ENCODE assay signal across 16 mouse cellular contexts in genomic region chr1:165185116-165185515, GRCm38 (mm10). TPM values are rescaled to one million over a fixed set of nuclear protein-coding genes. Genes with fewer than 3 reads are reported as not detected.
DNase-seq lines count a peak whose midpoint lies in the region; ATAC-seq and TF ChIP-seq lines count a peak whose summit lies in the region.
"Had no signal": no experiment of that assay in that cellular context is flagged by ENCODE, and none has a peak within 500 bp of the region (broad histone marks: within the 10 kb centered on the region; RNA-seq: fewer than 3 reads in every experiment).

No protein-coding gene starts in this region.

- H3K4me1 ChIP-seq in lung, adult 2 months (ENCODE audit: control insufficient read depth, insufficient read depth, low read length), result peaks cover 12% of the 10 kb centered on the region
- H3K4me1 ChIP-seq in intestine, embryonic 16.5 days (ENCODE audit: control insufficient read depth, insufficient read depth, low read length), result peaks cover 13% of the 10 kb centered on the region

- no peak for TF ChIP-seq POLR2A in lung, adult 2 months (IDR thresholded peaks at IDR 0.05; ENCODE audit: borderline replicate concordance, extremely low read depth, low read depth, low read length)

- ATAC-seq in intestine, embryonic 16.5 days, result no peak
- ATAC-seq: CD4-positive, CD25-positive, alpha-beta regulatory T cell, adult 4 months had no signal

- no peak overlapping the region for H3K4me2 ChIP-seq in intestine, embryonic 16.5 days (ENCODE audit: low read depth, low read length)

- TF ChIP-seq CTCF in lung, adult 2 months (IDR thresholded peaks at IDR 0.05; ENCODE audit: insufficient read depth, low read length), result no peak

- no peaks in the 10 kb centered on the region for H3K36me3 ChIP-seq in intestine, embryonic 16.5 days (ENCODE audit: control insufficient read depth, insufficient read depth, low read length)

- H3K27me3 ChIP-seq in intestine, embryonic 16.5 days (replicated peaks; ENCODE audit: control insufficient read depth, insufficient read depth, low read length), result no peaks in the 10 kb centered on the region

- no peak overlapping the region for H3K27ac ChIP-seq in intestine, embryonic 16.5 days (ENCODE audit: low read length)
- H3K27ac ChIP-seq: gastrocnemius, adult 2 months; hindbrain, embryonic 10.5 days; liver, embryonic 14.5 days had no signal

- H3K4me3 ChIP-seq in lung, adult 2 months (replicated peaks; ENCODE audit: extremely low read depth, low read depth, low read length), result no peak overlapping the region
- H3K4me3 ChIP-seq in intestine, embryonic 16.5 days (ENCODE audit: low read length), result no peak overlapping the region
- H3K4me3 ChIP-seq: gastrocnemius, adult 2 months; hindbrain, embryonic 10.5 days had no signal

- no peaks in the 10 kb centered on the region for H3K9me3 ChIP-seq in intestine, embryonic 16.5 days (ENCODE audit: control insufficient read depth, low read length)
- H3K9me3 ChIP-seq: hindbrain, embryonic 10.5 days had no signal

- WGBS in lung, adult 2 months, result 65% methylated on average over 7 of the region's 7 CpGs
- 78% methylated on average over 7 of the region's 7 CpGs for WGBS in intestine, embryonic 16.5 days

- DNase-seq in kidney, adult 11 months, result peak; percentile 64
- no peak for DNase-seq in kidney, postnatal 10 days
- peak; percentile 28 for DNase-seq in thymus, postnatal 0 days (ENCODE audit: low spot score)
- DNase-seq in thymus, postnatal 25 days, result no peak
- peak; percentile 49 for DNase-seq in lung, adult 2 months
- no peak for DNase-seq in layer of hippocampus, adult 8-10 months (ENCODE audit: low spot score in 2 of 2)
- DNase-seq: cerebellum, postnatal 25 days; gastrocnemius, adult 2 months; left cerebral cortex, postnatal 4 days had no signal

- no peak overlapping the region for H3K9ac ChIP-seq in intestine, embryonic 16.5 days (ENCODE audit: low read depth, low read length)
- H3K9ac ChIP-seq: liver, embryonic 14.5 days had no signal

RNA-seq across cellular contexts. Expression of gene Sft2d2, which starts 9.1 kb away (rescaled TPM):
- 21.6 and 22.8 TPM in 2 replicates for polyA plus RNA-seq in thymus, postnatal 0 days (2015; fragmentation: Nextera tagmentation; extraction: Ambion mirVana)
- 53.9 and 71.5 TPM in 2 replicates for polyA plus RNA-seq in lung, adult 2 months (2012; rRNA removed)
- polyA plus RNA-seq in intestine, embryonic 16.5 days (2015; fragmentation: Nextera tagmentation; extraction: Ambion mirVana), result 28.6 and 33.3 TPM in 2 replicates
- 10 to 100 TPM; 14.1 to 17.6 (median 14.9) TPM for total RNA-seq in layer of hippocampus, adult 8-10 months (2022)

RNA-seq across cellular contexts. Expression of gene Tbx19, which starts 24.5 kb away (rescaled TPM):
- 2.8 and 3.9 TPM in 2 replicates for polyA plus RNA-seq in thymus, postnatal 0 days (2015; fragmentation: Nextera tagmentation; extraction: Ambion mirVana)
- polyA plus RNA-seq in lung, adult 2 months (2012; rRNA removed), result 0.08 and 0.34 TPM in 2 replicates
- polyA plus RNA-seq in intestine, embryonic 16.5 days (2015; fragmentation: Nextera tagmentation; extraction: Ambion mirVana), result not detected in 2 replicates
- not detected for total RNA-seq in layer of hippocampus, adult 8-10 months (2022)
- total RNA-seq: gastrocnemius, adult 2 months; layer of hippocampus, postnatal 25 days; left cerebral cortex, postnatal 4 days; megakaryocyte-erythroid progenitor cell, adult 5-6 weeks; neutrophil, adult 5-6 weeks had no signal
- polyA plus RNA-seq: CD4-positive, CD25-positive, alpha-beta regulatory T cell, adult 4 months; hindbrain, embryonic 10.5 days had no signal

RNA-seq across cellular contexts. Expression of gene Tiprl, which starts 51.7 kb away (rescaled TPM):
- 104 and 113 TPM in 2 replicates for polyA plus RNA-seq in thymus, postnatal 0 days (2015; fragmentation: Nextera tagmentation; extraction: Ambion mirVana)
- polyA plus RNA-seq in lung, adult 2 months (2012; rRNA removed), result 16.3 and 21.2 TPM in 2 replicates
- polyA plus RNA-seq in intestine, embryonic 16.5 days (2015; fragmentation: Nextera tagmentation; extraction: Ambion mirVana), result 77.9 and 83.9 TPM in 2 replicates
- total RNA-seq in layer of hippocampus, adult 8-10 months (2022), result 10 to 100 TPM; 59.9 to 71.1 (median 65.2) TPM

Comparison
In these comparisons a context has a peak if more than half of its experiments do, and no peak if none do; other contexts are left out.
1. DNase-seq: peak in kidney, adult 11 months (single experiment), thymus, postnatal 0 days (single experiment) and lung, adult 2 months (single experiment); none in kidney, postnatal 10 days (single experiment), thymus, postnatal 25 days (single experiment) and layer of hippocampus, adult 8-10 months (0 of 2).